Mouse (Mus musculus) testis, adult 2 months (tissue): ENCODE data around the gene Ubap1.

Experiments used
- CTCF ChIP-seq: fragments of 200-500 bp; IDR thresholded peaks from 2 replicates; pipeline ENCODE4 v1.5.1; 2012; ENCODE audit warnings: low read depth, mild to moderate bottlenecking, inconsistent platforms, low read length, moderate library complexity; ENCODE audit not compliant: control insufficient read depth, insufficient read depth, insufficient replicate concordance
- POLR2A ChIP-seq: fragments of 200-500 bp; IDR thresholded peaks from 2 replicates; pipeline ENCODE4 v1.6.1; 2012; ENCODE audit warnings: low read depth, mild to moderate bottlenecking, inconsistent platforms, low read length, moderate library complexity; ENCODE audit not compliant: control insufficient read depth

GRCm38 (mm10) chr4:41381213-41381950 is 32.6 kb downstream of the Ubap1 start:
- TF ChIP-seq CTCF (no peak), POLR2A (no peak)
